Mouse (Mus musculus): ENCODE measurements around the gene BC017158.

The BC017158 gene

GRCm38 (mm10) chr7:128307851-128308250 is 9.9 kb upstream of the BC017158 start:
- no peak for DNase-seq

GRCm38 (mm10) chr7:128304907-128305306 is 6.9 kb upstream of the BC017158 start:
- peak; percentile 41 for DNase-seq

- DNase-seq = no peak
Observed at GRCm38 (mm10) chr7:128304198-128304597, 6.2 kb upstream of the BC017158 start.

- no peak for DNase-seq
Observed at GRCm38 (mm10) chr7:128302151-128302550, 4.2 kb upstream of the BC017158 start.

- DNase-seq = no peak
Observed at GRCm38 (mm10) chr7:128300952-128301351, 3.0 kb upstream of the BC017158 start.

GRCm38 (mm10) chr7:128298481-128299342 is 742 bp upstream of the BC017158 start:
- no peak for DNase-seq

GRCm38 (mm10) chr7:128297291-128297616 is 716 bp downstream of the BC017158 start:
- DNase-seq = no peak

GRCm38 (mm10) chr7:128296514-128296913 is 1.5 kb downstream of the BC017158 start:
- no peak for DNase-seq

GRCm38 (mm10) chr7:128294785-128295184 is 3.2 kb downstream of the BC017158 start:
- DNase-seq = no peak

GRCm38 (mm10) chr7:128288923-128289544 is 8.9 kb downstream of the BC017158 start:
- DNase-seq = no peak

- no peak for DNase-seq
Observed at GRCm38 (mm10) chr7:128285060-128285459, 12.9 kb downstream of the BC017158 start.

GRCm38 (mm10) chr7:128284047-128284446 is 13.9 kb downstream of the BC017158 start:
- no peak for DNase-seq

GRCm38 (mm10) chr7:128282532-128283244 is 15.3 kb downstream of the BC017158 start:
- no peak for DNase-seq

GRCm38 (mm10) chr7:128281765-128282164 is 16.2 kb downstream of the BC017158 start:
- DNase-seq = no peak

- no peak for DNase-seq
Observed at GRCm38 (mm10) chr7:128279750-128280149, 18.2 kb downstream of the BC017158 start.

- no peak for DNase-seq
Observed at GRCm38 (mm10) chr7:128276051-128276450, 21.9 kb downstream of the BC017158 start.

GRCm38 (mm10) chr7:128271496-128271895 is 26.5 kb downstream of the BC017158 start:
- DNase-seq = no peak

- no peak for DNase-seq
Observed at GRCm38 (mm10) chr7:128270431-128270850, 27.5 kb downstream of the BC017158 start.

GRCm38 (mm10) chr7:128267813-128268212 is 30.2 kb downstream of the BC017158 start:
- DNase-seq = no peak

GRCm38 (mm10) chr7:128267391-128267790 is 30.6 kb downstream of the BC017158 start:
- DNase-seq = no peak

- DNase-seq = no peak
Observed at GRCm38 (mm10) chr7:128266056-128266455, 31.9 kb downstream of the BC017158 start.

- no peak for DNase-seq
Observed at GRCm38 (mm10) chr7:128265411-128265810, 32.6 kb downstream of the BC017158 start, which contains the start of gene Slc5a2. TSS of gene Slc5a2 (plus strand) at chr7:128265657.

- no peak for DNase-seq
Observed at GRCm38 (mm10) chr7:128256783-128257334, 41.1 kb downstream of the BC017158 start.

Data from right cerebral cortex, postnatal 14 days (tissue).